Mouse (Mus musculus): ENCODE measurements at regions not wholly inside any gene's neighbourhood (a gene's known extent, or its start where the extent isn't known, plus 50 kb on each side); places are given as distances from the start of the nearest gene placed in this dataset.

GRCm38 (mm10) chr3:50548568-50548967 lies 105.2 kb upstream of the Slc7a11 start:
- Histone ChIP-seq H3K27me3 (ENCODE audit: control insufficient read depth, insufficient read depth, low read length) (no peaks in the 10 kb centered on the region), H3K4me3 (ENCODE audit: low read depth, low read length) (no peak overlapping the region), H3K9me3 (ENCODE audit: control insufficient read depth, low read length) (no peaks in the 10 kb centered on the region), H3K4me2 (ENCODE audit: low read depth) (no peak overlapping the region), H3K27ac (ENCODE audit: low read depth, low read length) (no peak overlapping the region), H3K4me1 (ENCODE audit: control insufficient read depth, insufficient read depth, low read length) (no peaks in the 10 kb centered on the region), H3K9ac (ENCODE audit: low read length) (no peak overlapping the region), H3K36me3 (ENCODE audit: control insufficient read depth, insufficient read depth, low read length) (no peaks in the 10 kb centered on the region)
- DNase-seq (ENCODE audit: low spot score) (no peak), ATAC-seq (ENCODE audit: insufficient read depth, low FRiP score, low TSS enrichment) (no peak)
- 90% methylated on average over 4 of the region's 4 CpGs for WGBS

GRCm38 (mm10) chr3:50530654-50531053 lies 87.2 kb upstream of the Slc7a11 start:
- 61% methylated on average over 2 of the region's 2 CpGs for WGBS
- Histone ChIP-seq H3K9ac (ENCODE audit: low read length) (no peak overlapping the region), H3K4me1 (ENCODE audit: control insufficient read depth, insufficient read depth, low read length) (no peaks in the 10 kb centered on the region), H3K4me3 (ENCODE audit: low read depth, low read length) (no peak overlapping the region), H3K4me2 (ENCODE audit: low read depth) (no peak overlapping the region), H3K9me3 (ENCODE audit: control insufficient read depth, low read length) (no peaks in the 10 kb centered on the region), H3K36me3 (ENCODE audit: control insufficient read depth, insufficient read depth, low read length) (no peaks in the 10 kb centered on the region), H3K27ac (ENCODE audit: low read depth, low read length) (no peak overlapping the region), H3K27me3 (ENCODE audit: control insufficient read depth, insufficient read depth, low read length) (no peaks in the 10 kb centered on the region)
- no peak for ATAC-seq (ENCODE audit: insufficient read depth, low FRiP score, low TSS enrichment)
- no peak for DNase-seq (ENCODE audit: low spot score)

GRCm38 (mm10) chr3:50524006-50524405 lies 80.6 kb upstream of the Slc7a11 start:
- H3K9me3 ChIP-seq (ENCODE audit: control insufficient read depth, low read length) = no peaks in the 10 kb centered on the region
- no peaks in the 10 kb centered on the region for H3K27me3 ChIP-seq (ENCODE audit: control insufficient read depth, insufficient read depth, low read length)
- 78% methylated on average over 1 of the region's 1 CpGs for WGBS
- H3K4me3 ChIP-seq (ENCODE audit: low read depth, low read length) = no peak overlapping the region
- no peak overlapping the region for H3K27ac ChIP-seq (ENCODE audit: low read depth, low read length)
- H3K4me1 ChIP-seq (ENCODE audit: control insufficient read depth, insufficient read depth, low read length) = no peaks in the 10 kb centered on the region
- DNase-seq (ENCODE audit: low spot score) (no peak), ATAC-seq (ENCODE audit: insufficient read depth, low FRiP score, low TSS enrichment) (no peak)
- H3K36me3 ChIP-seq (ENCODE audit: control insufficient read depth, insufficient read depth, low read length) = no peaks in the 10 kb centered on the region
- H3K9ac ChIP-seq (ENCODE audit: low read length) = no peak overlapping the region
- H3K4me2 ChIP-seq (ENCODE audit: low read depth) = no peak overlapping the region

- Histone ChIP-seq H3K9me3 (ENCODE audit: control insufficient read depth, low read length) (no peaks in the 10 kb centered on the region), H3K9ac (ENCODE audit: low read length) (no peak overlapping the region), H3K27ac (ENCODE audit: low read depth, low read length) (no peak overlapping the region), H3K4me1 (ENCODE audit: control insufficient read depth, insufficient read depth, low read length) (no peaks in the 10 kb centered on the region), H3K4me2 (ENCODE audit: low read depth) (no peak overlapping the region), H3K4me3 (ENCODE audit: low read depth, low read length) (no peak overlapping the region), H3K27me3 (ENCODE audit: control insufficient read depth, insufficient read depth, low read length) (no peaks in the 10 kb centered on the region), H3K36me3 (ENCODE audit: control insufficient read depth, insufficient read depth, low read length) (no peaks in the 10 kb centered on the region)
- ATAC-seq (ENCODE audit: insufficient read depth, low FRiP score, low TSS enrichment) (no peak), DNase-seq (ENCODE audit: low spot score) (no peak)
- 90% methylated on average over 2 of the region's 2 CpGs for WGBS
Measured at GRCm38 (mm10) chr3:50507211-50507610, 63.8 kb upstream of the Slc7a11 start.
